Mouse (Mus musculus) C2C12 (cell line): ENCODE results near the gene Ptgdr2.
A peak's percentile ranks its signal among the peaks of the same experiment; 100 is the strongest.

Source experiments
- CTCF ChIP-seq: IDR thresholded peaks from one replicate; pipeline ENCODE4 v1.5.1; 2011; ENCODE audit not compliant: control insufficient read depth, insufficient read depth, insufficient read length
- FOSL1 ChIP-seq: IDR thresholded peaks from one replicate; pipeline ENCODE4 v1.8.0; 2011; ENCODE audit warnings: mild to moderate bottlenecking, low read length; ENCODE audit not compliant: poor library complexity, insufficient read depth, severe bottlenecking
- MYOD1 ChIP-seq: IDR thresholded peaks from one replicate; pipeline ENCODE4 v1.6.1; 2011; ENCODE audit warnings: low read depth; ENCODE audit not compliant: control insufficient read depth, insufficient read length
- USF1 ChIP-seq: IDR thresholded peaks from one replicate; pipeline ENCODE4 v1.6.1; 2011; ENCODE audit warnings: low read depth, mild to moderate bottlenecking, control low read depth, moderate library complexity

GRCm38 (mm10) chr19:10895708-10896107 is 41.3 kb upstream of the Ptgdr2 start:
- no peak for TF ChIP-seq CTCF
- TF ChIP-seq MYOD1 = peak; percentile 2
- no peak for TF ChIP-seq FOSL1
- TF ChIP-seq USF1 = no peak
